Mouse (Mus musculus) liver, embryonic 12.5 days (tissue): ENCODE results near the gene Tgfbrap1. TPM values are rescaled to one million over a fixed set of nuclear protein-coding genes. Genes with fewer than 3 reads are reported as not detected.

Experiments
- ATAC-seq: fragments of 200-750 bp; cut with Nextera tagmentation; 2 replicates; pipeline ENCODE4 v1.8.0; 2017; ENCODE audit warnings: moderate number of reproducible peaks, mild to moderate bottlenecking, moderate library complexity
- H3K27ac ChIP-seq: fragments of 300-500 bp; sonication (generic); 2 replicates; pipeline ENCODE4 v1.5.1; 2016; ENCODE audit warnings: mild to moderate bottlenecking
- H3K27me3 ChIP-seq: fragments of 300-500 bp; sonication (generic); replicated peaks from 2 replicates; pipeline ENCODE4 v1.6.1; 2016; ENCODE audit warnings: mild to moderate bottlenecking, moderate library complexity
- H3K36me3 ChIP-seq: fragments of 300-500 bp; sonication (generic); 2 replicates; pipeline ENCODE4 v1.6.1; 2016; ENCODE audit warnings: mild to moderate bottlenecking, moderate library complexity
- H3K4me1 ChIP-seq: fragments of 300-500 bp; sonication (generic); 2 replicates; pipeline ENCODE4 v1.6.1; 2016
- H3K4me2 ChIP-seq: fragments of 300-500 bp; sonication (generic); 2 replicates; pipeline ENCODE4 v1.6.1; 2016; ENCODE audit warnings: mild to moderate bottlenecking, moderate library complexity
- H3K4me3 ChIP-seq: fragments of 300-500 bp; sonication (generic); 2 replicates; pipeline ENCODE4 v1.5.1; 2016; ENCODE audit warnings: mild to moderate bottlenecking, moderate library complexity
- H3K9ac ChIP-seq: fragments of 300-500 bp; sonication (generic); 2 replicates; pipeline ENCODE4 v1.6.1; 2016; ENCODE audit warnings: mild to moderate bottlenecking, moderate library complexity
- H3K9me3 ChIP-seq: fragments of 300-500 bp; sonication (generic); replicated peaks from 2 replicates; pipeline ENCODE4 v1.6.1; 2016; ENCODE audit warnings: mild to moderate bottlenecking, moderate library complexity
- WGBS: fragments of 180-500 bp; shearing (Covaris S2); methylation state at CpG from one replicate; pipeline ENCODE4 v1.1.7; 2016; ENCODE audit not compliant: insufficient replicate concordance; 5-methylcytosine and 5-hydroxymethylcytosine counted together
- polyA plus RNA-seq: library from polyadenylated mRNA; unstranded; fragments of >200 nt; fragmentation: Nextera tagmentation; extraction: Ambion mirVana; gene quantifications from 2 replicates; pipeline ENCODE4 v1.2.1, GENCODE M21; 2016

Tgfbrap1 gene
- polyA plus RNA-seq, 1 experiment from 2014 or later = 6.1 TPM

GRCm38 (mm10) chr1:43094206-43094605 lies 4.2 kb downstream of the Tgfbrap1 start:
- H3K4me3 ChIP-seq = no peak overlapping the region
- ATAC-seq = no peak
- no peaks in the 10 kb centered on the region for H3K9me3 ChIP-seq
- 83% methylated on average over 2 of the region's 2 CpGs for WGBS
- no peak overlapping the region for H3K9ac ChIP-seq
- H3K27me3 ChIP-seq = no peaks in the 10 kb centered on the region
- H3K4me1 ChIP-seq = peaks cover 30% of the 10 kb centered on the region
- no peak overlapping the region for H3K4me2 ChIP-seq
- H3K36me3 ChIP-seq = no peaks in the 10 kb centered on the region
- H3K27ac ChIP-seq = no peak overlapping the region

DNA sequence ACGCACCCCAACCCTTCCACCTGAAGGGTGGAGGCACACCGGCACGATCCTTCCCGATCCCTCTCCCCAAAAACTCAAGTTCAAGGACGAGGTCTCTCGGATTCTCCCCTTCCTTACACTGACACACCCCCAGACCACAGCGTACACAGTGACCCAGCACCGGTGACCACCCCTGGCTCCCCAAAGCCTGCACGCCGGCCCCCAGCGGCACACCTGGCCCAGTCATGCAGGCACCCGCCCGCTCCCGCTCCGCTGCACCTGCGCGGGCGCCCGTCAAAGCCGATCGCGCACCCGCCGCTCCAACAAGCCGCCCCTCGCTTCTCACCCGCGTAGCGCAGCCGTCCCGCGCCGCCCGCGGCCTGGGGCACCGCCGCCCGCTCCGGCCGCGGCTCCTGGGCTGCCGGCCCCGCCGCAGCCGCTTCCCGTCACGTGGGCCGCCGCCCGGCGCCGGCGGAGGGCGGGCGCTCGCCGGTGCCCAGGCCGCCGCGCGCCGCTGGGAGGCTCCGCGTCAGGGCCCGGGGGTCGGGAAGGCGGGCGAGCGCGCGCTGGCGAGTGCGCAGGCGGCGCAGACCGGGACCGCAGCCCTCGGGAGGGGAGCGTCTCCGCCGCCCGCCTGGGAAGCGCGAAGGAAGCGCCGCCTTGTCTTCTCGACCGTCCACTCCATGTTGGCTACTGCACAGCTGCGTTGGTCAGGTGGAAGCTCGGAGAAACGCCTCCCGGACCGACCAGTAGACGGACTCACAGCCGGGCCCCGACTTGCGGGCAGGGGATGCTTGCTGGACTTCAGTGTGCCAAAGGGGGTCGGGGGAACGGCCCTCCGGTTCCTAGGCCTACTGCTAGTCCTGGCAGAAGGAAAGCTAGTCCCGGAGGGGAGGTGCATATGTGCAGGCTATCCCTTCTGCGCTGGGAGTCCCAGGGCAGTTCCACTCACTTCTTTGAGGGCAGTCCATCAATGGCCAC lies 6.1 kb downstream of the Tgfbrap1 start:
- under 1% methylated on average over 88 of the region's 102 CpGs for WGBS
- Histone ChIP-seq H3K27ac (peak overlapping the region; percentile 75), H3K4me2 (peak overlapping the region; percentile 97), H3K27me3 (no peaks in the 10 kb centered on the region), H3K4me1 (peaks cover 25% of the 10 kb centered on the region), H3K36me3 (no peaks in the 10 kb centered on the region), H3K4me3 (peak overlapping the region; percentile 88), H3K9ac (peak overlapping the region; percentile 93), H3K9me3 (no peaks in the 10 kb centered on the region)
- ATAC-seq = peak; percentile 88

DNA sequence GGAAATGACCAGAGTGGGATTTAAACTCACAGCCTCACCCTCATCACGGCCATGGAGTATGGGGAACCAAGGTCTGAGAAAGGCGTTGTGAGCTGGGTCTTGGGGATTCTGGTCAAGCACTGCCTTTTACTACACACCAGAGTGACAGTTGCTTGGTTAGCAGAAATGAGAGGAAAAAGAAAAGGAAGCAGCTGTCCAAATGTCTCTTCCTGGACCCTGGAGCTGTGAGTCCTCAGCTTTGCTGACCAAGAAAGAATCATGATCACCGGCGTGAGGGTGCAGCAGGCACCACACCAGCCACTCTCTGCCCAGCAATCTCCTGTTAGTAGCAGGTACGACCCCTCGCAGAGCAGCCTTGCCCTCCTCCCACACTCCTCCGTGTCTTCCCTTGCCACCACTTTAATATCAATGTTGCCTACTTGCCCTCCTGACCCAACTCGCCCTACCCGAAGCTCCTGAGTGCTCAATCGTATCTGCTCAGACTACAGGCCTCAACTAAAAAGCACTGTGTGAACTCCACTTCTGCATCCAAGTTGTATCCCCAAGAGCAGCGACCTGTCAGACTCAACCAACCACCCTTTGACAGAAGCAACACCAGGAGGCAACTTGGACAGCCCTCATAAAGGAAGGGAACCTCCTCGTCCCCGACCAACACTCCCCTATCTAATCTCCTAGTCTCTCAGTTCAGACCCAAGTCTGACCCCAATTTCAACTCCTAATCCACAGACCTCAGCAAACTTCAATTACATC lies 7.0 kb downstream of the Tgfbrap1 start:
- ATAC-seq = peak; percentile 13
- Histone ChIP-seq H3K27ac (peak overlapping the region; percentile 75; the same call in 1 of the 2 replicates), H3K27me3 (no peaks in the 10 kb centered on the region), H3K4me3 (peak overlapping the region; percentile 88), H3K4me2 (peak overlapping the region; percentile 97), H3K9me3 (no peaks in the 10 kb centered on the region), H3K9ac (peak overlapping the region; percentile 93), H3K36me3 (no peaks in the 10 kb centered on the region), H3K4me1 (peaks cover 20% of the 10 kb centered on the region)
- WGBS = 25% methylated on average over 13 of the region's 13 CpGs

GRCm38 (mm10) chr1:43090418-43090817 lies 8.0 kb downstream of the Tgfbrap1 start:
- Histone ChIP-seq H3K27ac (no peak overlapping the region), H3K27me3 (no peaks in the 10 kb centered on the region), H3K4me1 (peaks cover 20% of the 10 kb centered on the region), H3K9me3 (no peaks in the 10 kb centered on the region), H3K4me2 (no peak overlapping the region), H3K4me3 (no peak overlapping the region), H3K9ac (no peak overlapping the region), H3K36me3 (peaks cover 1% of the 10 kb centered on the region; the same call in 1 of the 2 replicates)
- no peak for ATAC-seq
- 83% methylated on average over 1 of the region's 1 CpGs for WGBS

GRCm38 (mm10) chr1:43082946-43083345 lies 15.5 kb downstream of the Tgfbrap1 start:
- H3K9ac ChIP-seq = no peak overlapping the region
- no peak overlapping the region for H3K27ac ChIP-seq
- no peak overlapping the region for H3K4me3 ChIP-seq
- peaks cover 6% of the 10 kb centered on the region; the same call in 1 of the 2 replicates for H3K4me1 ChIP-seq
- no peaks in the 10 kb centered on the region for H3K9me3 ChIP-seq
- H3K36me3 ChIP-seq = peaks cover 11% of the 10 kb centered on the region
- H3K4me2 ChIP-seq = no peak overlapping the region
- H3K27me3 ChIP-seq = no peaks in the 10 kb centered on the region
- WGBS = 72% methylated on average over 5 of the region's 5 CpGs
- ATAC-seq = no peak

DNA sequence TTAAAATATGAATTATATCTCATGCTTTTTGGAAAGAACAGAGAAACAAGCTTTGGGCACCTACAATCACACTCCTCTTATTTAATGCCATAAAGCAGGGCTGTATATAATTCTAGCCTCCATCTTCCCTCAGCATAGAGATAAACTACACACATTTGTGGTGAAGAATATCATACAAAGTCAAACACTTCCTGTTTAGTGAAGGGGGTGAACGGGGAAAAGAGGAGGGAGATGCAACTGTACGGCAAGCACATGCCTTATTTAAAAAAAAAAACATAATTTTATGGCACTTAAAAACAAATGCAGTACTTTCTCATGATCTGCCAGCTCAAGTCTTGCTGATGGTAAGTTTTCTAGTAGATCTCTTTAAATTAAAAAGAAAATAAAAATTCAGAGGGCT lies 20.3 kb downstream of the Tgfbrap1 start:
- Histone ChIP-seq H3K4me1 (peaks cover 5% of the 10 kb centered on the region; the same call in 1 of the 2 replicates), H3K27me3 (no peaks in the 10 kb centered on the region), H3K36me3 (peaks cover 34% of the 10 kb centered on the region), H3K4me2 (no peak overlapping the region), H3K27ac (no peak overlapping the region), H3K9ac (no peak overlapping the region), H3K9me3 (no peaks in the 10 kb centered on the region), H3K4me3 (no peak overlapping the region)
- no peak for ATAC-seq
- WGBS = 46% methylated on average over 2 of the region's 2 CpGs

DNA sequence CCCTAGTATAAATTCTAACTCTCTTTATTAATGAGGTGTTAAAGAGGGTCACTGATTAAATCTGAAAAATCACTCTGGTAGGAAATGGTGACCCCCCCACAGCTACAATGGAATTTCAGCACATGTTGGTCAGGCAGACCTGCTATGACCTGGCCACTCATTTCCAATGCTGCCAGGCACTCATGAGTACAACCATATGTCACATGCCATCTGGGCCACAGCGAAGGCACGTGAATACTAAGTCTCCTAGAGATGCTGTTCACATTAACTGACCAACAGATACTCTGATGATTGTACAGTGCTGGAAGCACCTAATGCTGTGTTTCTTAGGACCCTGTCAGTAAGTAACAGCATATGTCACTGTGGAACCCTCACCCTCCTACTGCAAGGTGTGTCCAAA lies 23.6 kb downstream of the Tgfbrap1 start:
- H3K4me2 ChIP-seq = no peak overlapping the region
- 82% methylated on average over 2 of the region's 2 CpGs for WGBS
- no peak overlapping the region for H3K27ac ChIP-seq
- H3K4me1 ChIP-seq = no peaks in the 10 kb centered on the region
- H3K36me3 ChIP-seq = peaks cover 51% of the 10 kb centered on the region
- no peak overlapping the region for H3K4me3 ChIP-seq
- no peak for ATAC-seq
- H3K27me3 ChIP-seq = no peaks in the 10 kb centered on the region
- H3K9ac ChIP-seq = no peak overlapping the region
- H3K9me3 ChIP-seq = no peaks in the 10 kb centered on the region

DNA sequence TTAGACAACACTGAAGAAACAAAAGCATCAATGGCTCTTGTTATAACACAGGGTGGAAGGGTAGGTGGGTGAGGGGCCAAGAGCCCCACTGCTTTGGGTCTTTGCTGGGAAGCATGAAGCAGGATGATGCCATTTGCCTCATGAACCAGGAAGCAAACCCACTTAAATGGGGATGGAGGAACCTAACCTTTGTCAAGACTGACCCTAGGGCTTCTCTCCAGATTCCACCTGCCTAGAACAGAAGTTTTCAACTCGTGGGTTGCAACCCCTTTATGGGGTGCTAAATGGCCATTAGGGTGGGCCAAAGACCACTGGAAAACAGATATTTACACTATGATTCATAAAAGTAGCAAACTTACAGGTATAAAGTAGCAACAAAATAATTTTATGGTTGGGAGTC lies 25.9 kb downstream of the Tgfbrap1 start:
- no peak overlapping the region for H3K27ac ChIP-seq
- no peaks in the 10 kb centered on the region for H3K4me1 ChIP-seq
- no peak overlapping the region for H3K4me2 ChIP-seq
- H3K9ac ChIP-seq = no peak overlapping the region
- peaks cover 54% of the 10 kb centered on the region for H3K36me3 ChIP-seq
- ATAC-seq = no peak
- H3K9me3 ChIP-seq = no peaks in the 10 kb centered on the region
- WGBS = 58% methylated on average over 1 of the region's 1 CpGs
- H3K27me3 ChIP-seq = no peaks in the 10 kb centered on the region
- H3K4me3 ChIP-seq = no peak overlapping the region

DNA sequence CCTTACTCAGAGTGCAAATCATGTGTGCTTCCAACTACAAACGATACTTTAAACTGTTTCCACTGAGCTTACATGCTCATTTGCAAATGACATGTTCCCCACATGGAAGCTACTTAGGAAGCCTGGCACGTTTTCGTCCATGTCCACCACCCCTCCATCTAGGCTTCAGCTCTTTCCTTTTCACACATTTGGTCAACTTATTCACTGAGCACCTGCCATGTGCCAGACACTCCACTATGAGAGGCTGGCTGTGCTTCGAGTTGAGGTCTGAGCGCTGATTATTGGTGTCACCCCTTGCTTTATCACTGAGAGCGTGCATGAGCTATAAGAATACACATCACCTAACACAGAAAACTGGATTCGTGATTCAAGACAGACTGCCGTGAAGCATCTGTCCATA lies 26.4 kb downstream of the Tgfbrap1 start:
- no peak overlapping the region for H3K4me3 ChIP-seq
- no peak for ATAC-seq
- no peak overlapping the region for H3K27ac ChIP-seq
- 87% methylated on average over 8 of the region's 8 CpGs for WGBS
- H3K9ac ChIP-seq = no peak overlapping the region
- H3K4me1 ChIP-seq = no peaks in the 10 kb centered on the region
- peaks cover 59% of the 10 kb centered on the region for H3K36me3 ChIP-seq
- no peak overlapping the region for H3K4me2 ChIP-seq
- no peaks in the 10 kb centered on the region for H3K9me3 ChIP-seq
- H3K27me3 ChIP-seq = no peaks in the 10 kb centered on the region

DNA sequence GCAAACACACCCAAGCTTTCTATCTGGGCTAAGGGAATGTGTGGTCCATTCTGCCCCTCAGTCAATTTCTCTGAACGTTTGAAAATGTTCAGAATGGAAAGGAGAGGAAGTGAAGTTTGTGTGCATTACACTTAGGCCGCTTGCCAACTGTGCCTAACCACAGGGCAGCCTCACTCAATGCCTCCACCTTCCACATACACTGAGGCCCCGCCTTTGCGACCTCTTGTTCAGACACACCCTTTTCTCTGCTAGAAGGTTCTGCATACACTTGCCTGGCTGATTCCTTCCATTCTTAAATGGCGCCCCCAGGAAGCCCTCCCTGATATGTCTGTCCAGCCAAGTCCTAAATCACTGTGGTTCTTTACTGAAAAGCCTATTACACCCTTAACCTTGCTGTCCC lies 27.7 kb downstream of the Tgfbrap1 start:
- no peak overlapping the region for H3K4me3 ChIP-seq
- no peak overlapping the region for H3K27ac ChIP-seq
- no peak overlapping the region for H3K9ac ChIP-seq
- H3K36me3 ChIP-seq = peaks cover 62% of the 10 kb centered on the region
- no peaks in the 10 kb centered on the region for H3K9me3 ChIP-seq
- no peak overlapping the region for H3K4me2 ChIP-seq
- no peaks in the 10 kb centered on the region for H3K4me1 ChIP-seq
- peak; percentile 27; the same call in 1 of the 2 replicates for ATAC-seq
- no peaks in the 10 kb centered on the region for H3K27me3 ChIP-seq
- 63% methylated on average over 5 of the region's 5 CpGs for WGBS

GRCm38 (mm10) chr1:43067551-43067950 lies 30.9 kb downstream of the Tgfbrap1 start:
- 66% methylated on average over 7 of the region's 7 CpGs for WGBS
- Histone ChIP-seq H3K4me3 (no peak overlapping the region), H3K9me3 (no peaks in the 10 kb centered on the region), H3K9ac (no peak overlapping the region), H3K4me2 (no peak overlapping the region), H3K4me1 (no peaks in the 10 kb centered on the region), H3K27ac (no peak overlapping the region), H3K27me3 (no peaks in the 10 kb centered on the region), H3K36me3 (peaks cover 62% of the 10 kb centered on the region)
- no peak for ATAC-seq

GRCm38 (mm10) chr1:43066573-43066972 lies 31.9 kb downstream of the Tgfbrap1 start:
- WGBS = 68% methylated on average over 8 of the region's 8 CpGs
- Histone ChIP-seq H3K4me3 (no peak overlapping the region), H3K9me3 (no peaks in the 10 kb centered on the region), H3K9ac (no peak overlapping the region), H3K27ac (no peak overlapping the region), H3K4me2 (no peak overlapping the region), H3K4me1 (no peaks in the 10 kb centered on the region), H3K27me3 (no peaks in the 10 kb centered on the region), H3K36me3 (peaks cover 66% of the 10 kb centered on the region)
- no peak for ATAC-seq
